Mouse (Mus musculus): ENCODE measurements around the gene Prkcb. TPM values are rescaled to one million over a fixed set of nuclear protein-coding genes. Genes with fewer than 3 reads are reported as not detected.

Prkcb gene
- polyA plus RNA-seq, 1 experiment from 2014 or later, result 9.9 TPM

DNA sequence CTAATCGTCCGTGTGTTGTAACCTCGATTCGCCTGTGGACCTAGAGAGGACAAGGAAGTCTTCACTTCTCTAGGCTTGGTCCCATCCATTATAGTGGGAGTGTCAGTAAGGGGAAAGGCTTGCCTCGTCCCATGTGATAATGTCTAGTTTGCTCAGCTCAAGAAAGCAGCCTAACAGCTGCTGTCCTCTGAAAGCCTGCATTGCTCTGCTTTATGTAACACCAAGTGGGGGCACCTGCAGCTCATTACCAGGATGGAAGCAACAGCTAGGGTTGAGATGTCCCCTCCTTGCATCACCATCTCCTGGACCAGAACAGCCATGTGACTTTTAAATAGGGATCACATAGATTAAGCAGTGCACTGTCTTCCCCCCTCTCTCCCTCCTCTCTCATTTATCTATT, 144.8 kb downstream of the Prkcb start:
- Histone ChIP-seq H3K27ac (no peak overlapping the region), H3K4me1 (replicated peaks) (no peaks in the 10 kb centered on the region), H3K36me3 (no peaks in the 10 kb centered on the region), H3K9me3 (no peaks in the 10 kb centered on the region), H3K4me3 (no peak overlapping the region), H3K27me3 (ENCODE audit: insufficient read depth, poor library complexity, severe bottlenecking) (no peaks in the 10 kb centered on the region)
- DNase-seq (ENCODE audit: low spot score), result no peak
- WGBS, result 84% methylated on average over 5 of the region's 5 CpGs

GRCm38 (mm10) chr7:122434941-122435340, 146.4 kb downstream of the Prkcb start:
- Histone ChIP-seq H3K36me3 (no peaks in the 10 kb centered on the region), H3K4me1 (replicated peaks) (no peaks in the 10 kb centered on the region), H3K27ac (no peak overlapping the region), H3K27me3 (ENCODE audit: insufficient read depth, poor library complexity, severe bottlenecking) (no peaks in the 10 kb centered on the region), H3K4me3 (no peak overlapping the region), H3K9me3 (no peaks in the 10 kb centered on the region)
- WGBS, result 87% methylated on average over 4 of the region's 4 CpGs
- DNase-seq (ENCODE audit: low spot score), result no peak

DNA sequence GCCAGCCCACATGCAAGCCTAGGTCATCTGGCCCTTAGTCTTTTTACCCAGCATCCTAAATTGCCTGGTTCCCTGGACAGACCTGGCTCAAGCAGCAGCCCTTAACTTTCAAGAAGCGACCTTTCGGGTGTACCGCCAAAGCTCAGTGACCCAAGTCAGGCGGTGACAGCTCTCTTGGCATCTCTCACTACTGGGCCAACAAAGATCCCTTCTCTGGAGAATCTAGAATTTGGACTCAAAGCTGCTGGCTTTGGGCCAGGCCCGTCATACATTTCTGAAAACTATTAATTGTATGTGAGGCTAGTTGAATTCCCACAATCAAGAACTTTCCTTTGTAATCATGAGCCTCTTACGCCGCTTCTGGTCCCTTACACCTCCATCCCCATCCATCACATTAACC, 147.0 kb downstream of the Prkcb start:
- Histone ChIP-seq H3K4me1 (replicated peaks) (no peaks in the 10 kb centered on the region), H3K36me3 (no peaks in the 10 kb centered on the region), H3K4me3 (no peak overlapping the region), H3K27me3 (ENCODE audit: insufficient read depth, poor library complexity, severe bottlenecking) (no peaks in the 10 kb centered on the region), H3K9me3 (no peaks in the 10 kb centered on the region), H3K27ac (no peak overlapping the region)
- DNase-seq (ENCODE audit: low spot score), result no peak
- WGBS, result 91% methylated on average over 7 of the region's 7 CpGs

DNA sequence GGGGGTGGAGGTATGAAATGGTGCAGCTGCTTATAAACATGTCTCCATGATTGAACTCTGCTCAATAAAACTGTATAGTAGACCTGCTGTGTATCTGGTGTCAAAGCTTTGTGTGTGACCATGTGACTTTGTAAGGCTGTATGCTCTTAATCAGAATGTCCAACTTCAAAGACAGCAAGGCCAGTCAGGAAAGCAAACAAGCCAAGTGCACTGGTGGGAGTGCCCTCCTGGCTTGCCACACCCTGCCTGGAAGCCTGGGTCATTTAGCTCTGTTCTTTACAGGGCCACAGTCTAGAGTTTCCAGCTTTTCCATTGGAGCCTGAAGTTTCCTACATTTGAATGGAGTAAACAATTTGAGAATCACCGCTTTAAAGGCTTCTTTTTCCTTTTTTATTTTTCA, 148.8 kb downstream of the Prkcb start:
- no peaks in the 10 kb centered on the region for H3K36me3 ChIP-seq
- WGBS, result 97% methylated on average over 1 of the region's 1 CpGs
- H3K27me3 ChIP-seq (ENCODE audit: insufficient read depth, poor library complexity, severe bottlenecking), result no peaks in the 10 kb centered on the region
- H3K4me1 ChIP-seq (replicated peaks), result no peaks in the 10 kb centered on the region
- H3K9me3 ChIP-seq, result no peaks in the 10 kb centered on the region
- no peak overlapping the region for H3K27ac ChIP-seq
- H3K4me3 ChIP-seq, result no peak overlapping the region
- no peak for DNase-seq (ENCODE audit: low spot score)

DNA sequence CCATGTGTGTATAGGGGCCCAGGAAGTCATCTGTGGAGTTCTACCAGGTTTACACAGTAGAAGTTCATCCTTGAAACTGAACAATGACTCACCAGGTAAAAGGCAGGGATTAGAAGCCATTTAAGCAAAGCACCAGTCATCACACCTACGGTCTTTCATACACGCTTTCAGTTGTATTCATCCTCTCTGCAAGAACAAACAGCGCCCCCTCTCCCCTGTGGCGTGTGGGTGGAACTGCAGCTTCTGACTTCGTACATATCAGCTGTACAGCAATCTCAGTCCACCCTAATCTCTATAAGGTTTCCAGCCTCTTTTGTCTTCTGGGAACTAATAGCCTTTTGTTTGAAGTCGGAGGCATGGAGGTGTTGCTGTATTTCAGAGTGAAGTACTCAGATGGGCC, 156.5 kb downstream of the Prkcb start:
- no peak overlapping the region for H3K27ac ChIP-seq
- H3K4me1 ChIP-seq (replicated peaks), result no peaks in the 10 kb centered on the region; the same call in 1 of the 2 replicates
- WGBS, result 60% methylated on average over 6 of the region's 6 CpGs

GRCm38 (mm10) chr7:122452671-122453070, 164.1 kb downstream of the Prkcb start:
- no peak for DNase-seq (ENCODE audit: low spot score)
- Histone ChIP-seq H3K9me3 (no peaks in the 10 kb centered on the region), H3K27me3 (ENCODE audit: insufficient read depth, poor library complexity, severe bottlenecking) (no peaks in the 10 kb centered on the region), H3K36me3 (no peaks in the 10 kb centered on the region), H3K4me1 (replicated peaks) (no peaks in the 10 kb centered on the region), H3K4me3 (no peak overlapping the region), H3K27ac (no peak overlapping the region)
- WGBS, result 84% methylated on average over 8 of the region's 8 CpGs

More for the DNA sequence above, 156.5 kb downstream of the Prkcb start:
- Histone ChIP-seq H3K36me3 (no peaks in the 10 kb centered on the region), H3K9me3 (no peaks in the 10 kb centered on the region), H3K4me3 (no peak overlapping the region), H3K27me3 (ENCODE audit: insufficient read depth, poor library complexity, severe bottlenecking) (no peaks in the 10 kb centered on the region)
- peak; percentile 43 for DNase-seq (ENCODE audit: low spot score)

GRCm38 (mm10) chr7:122459203-122459965, 170.8 kb downstream of the Prkcb start:
- Histone ChIP-seq H3K27me3 (ENCODE audit: insufficient read depth, poor library complexity, severe bottlenecking) (no peaks in the 10 kb centered on the region), H3K36me3 (no peaks in the 10 kb centered on the region), H3K27ac (no peak overlapping the region), H3K4me1 (replicated peaks) (no peaks in the 10 kb centered on the region), H3K4me3 (no peak overlapping the region), H3K9me3 (no peaks in the 10 kb centered on the region)
- peak; percentile 87 for DNase-seq (ENCODE audit: low spot score)
- 70% methylated on average over 9 of the region's 9 CpGs for WGBS

DNA sequence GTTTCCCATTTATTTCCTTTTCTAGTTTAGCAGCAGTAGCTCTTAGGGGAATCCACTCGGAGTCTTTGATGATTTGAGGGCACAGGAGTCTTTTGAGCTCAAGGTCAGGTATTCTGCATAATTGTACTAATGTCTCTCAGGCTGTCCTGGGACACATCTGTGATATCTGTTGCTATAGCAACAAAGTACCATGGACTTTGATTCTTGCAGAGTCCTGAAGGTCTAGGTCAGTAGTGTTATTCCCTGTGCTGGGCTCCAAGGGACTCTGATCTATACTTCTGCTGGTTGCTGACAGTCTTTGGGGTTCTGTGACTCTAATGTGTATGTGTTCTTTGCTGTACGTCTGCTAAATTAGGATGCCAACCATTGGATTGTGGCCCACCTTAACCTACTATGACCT, 171.5 kb downstream of the Prkcb start:
- H3K27ac ChIP-seq, result no peak overlapping the region
- DNase-seq (ENCODE audit: low spot score), result no peak
- no peak overlapping the region for H3K4me3 ChIP-seq
- H3K36me3 ChIP-seq, result no peaks in the 10 kb centered on the region
- peaks cover under 1% of the 10 kb centered on the region; the same call in 1 of the 2 replicates for H3K27me3 ChIP-seq (ENCODE audit: insufficient read depth, poor library complexity, severe bottlenecking)
- no peaks in the 10 kb centered on the region for H3K9me3 ChIP-seq
- no peaks in the 10 kb centered on the region for H3K4me1 ChIP-seq (replicated peaks)
- WGBS, result 63% methylated on average over 2 of the region's 2 CpGs

DNA sequence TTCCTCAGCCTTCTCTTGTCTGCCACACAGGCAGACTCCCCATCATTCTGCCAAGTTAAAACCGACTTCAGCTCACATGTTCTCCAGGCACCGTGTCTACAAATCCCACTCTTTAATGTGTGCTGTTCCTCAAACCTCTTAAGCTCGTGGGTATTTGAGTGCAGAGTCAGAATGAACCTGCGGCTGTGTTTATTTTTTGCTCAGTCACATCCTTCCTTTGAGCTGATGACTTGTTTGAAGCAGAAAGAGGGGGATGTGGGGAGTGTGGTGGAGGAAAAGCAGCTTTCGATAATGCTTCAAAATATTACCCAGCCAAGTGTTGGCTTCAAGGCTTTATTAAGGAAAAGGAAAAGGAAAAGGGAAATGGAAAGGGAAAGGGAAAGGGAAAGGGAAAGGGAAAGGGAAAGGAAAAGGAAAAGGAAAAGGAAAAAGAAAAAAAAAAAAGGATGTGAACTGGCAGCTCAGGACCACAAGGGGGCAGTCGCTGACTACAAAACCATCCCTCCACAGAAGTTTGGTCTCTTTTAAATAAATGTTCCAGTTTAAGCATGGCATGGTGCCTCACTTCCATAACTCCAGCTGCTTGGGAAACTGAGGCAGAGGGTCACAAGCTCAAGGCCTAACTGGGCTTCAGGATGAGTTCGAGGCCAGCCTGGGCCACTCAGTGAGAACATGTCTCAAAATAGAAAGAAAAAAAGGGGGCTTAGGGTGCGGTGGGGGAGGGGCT, 177.4 kb downstream of the Prkcb start:
- DNase-seq (ENCODE audit: low spot score), result no peak
- WGBS, result 57% methylated on average over 8 of the region's 8 CpGs
- Histone ChIP-seq H3K4me3 (no peak overlapping the region), H3K4me1 (replicated peaks) (no peaks in the 10 kb centered on the region), H3K36me3 (no peaks in the 10 kb centered on the region), H3K9me3 (no peaks in the 10 kb centered on the region), H3K27me3 (ENCODE audit: insufficient read depth, poor library complexity, severe bottlenecking) (peaks cover 4% of the 10 kb centered on the region; the same call in 1 of the 2 replicates), H3K27ac (no peak overlapping the region)

- DNase-seq (ENCODE audit: low spot score), result no peak
- Histone ChIP-seq H3K27ac (no peak overlapping the region), H3K4me3 (no peak overlapping the region), H3K27me3 (ENCODE audit: insufficient read depth, poor library complexity, severe bottlenecking) (peaks cover 4% of the 10 kb centered on the region; the same call in 1 of the 2 replicates), H3K4me1 (replicated peaks) (no peaks in the 10 kb centered on the region), H3K36me3 (no peaks in the 10 kb centered on the region), H3K9me3 (no peaks in the 10 kb centered on the region)
- WGBS, result 85% methylated on average over 2 of the region's 2 CpGs
Measured at GRCm38 (mm10) chr7:122466722-122467121, 178.2 kb downstream of the Prkcb start.

DNA sequence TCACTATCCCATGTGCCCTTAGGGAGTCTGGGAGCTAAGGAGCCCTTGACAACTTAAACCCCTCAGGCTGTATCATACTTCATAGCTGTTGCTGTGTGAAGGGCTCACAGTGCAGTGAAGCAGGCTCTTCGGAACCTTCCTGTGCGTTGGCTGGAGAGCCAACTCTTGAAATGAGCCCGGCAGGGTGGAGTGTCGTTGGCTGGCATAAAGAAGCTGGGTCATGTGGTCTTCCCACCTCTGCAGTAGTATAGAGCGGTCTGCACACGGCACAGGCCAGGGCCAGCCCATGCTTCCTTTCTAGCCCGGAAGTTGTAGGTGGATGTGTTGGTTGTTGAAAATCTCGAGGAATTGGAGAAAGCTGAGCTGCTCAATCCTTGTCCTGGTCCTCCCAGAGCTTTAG, 179.3 kb downstream of the Prkcb start:
- Histone ChIP-seq H3K27ac (no peak overlapping the region), H3K4me1 (replicated peaks) (no peaks in the 10 kb centered on the region), H3K27me3 (ENCODE audit: insufficient read depth, poor library complexity, severe bottlenecking) (peaks cover 4% of the 10 kb centered on the region; the same call in 1 of the 2 replicates), H3K4me3 (no peak overlapping the region), H3K9me3 (no peaks in the 10 kb centered on the region), H3K36me3 (no peaks in the 10 kb centered on the region)
- 78% methylated on average over 8 of the region's 8 CpGs for WGBS
- DNase-seq (ENCODE audit: low spot score), result no peak

- no peaks in the 10 kb centered on the region for H3K27me3 ChIP-seq (ENCODE audit: insufficient read depth, poor library complexity, severe bottlenecking)
- DNase-seq (ENCODE audit: low spot score), result peak; percentile 73
- H3K36me3 ChIP-seq, result peaks cover 3% of the 10 kb centered on the region; the same call in 1 of the 2 replicates
- H3K4me1 ChIP-seq (replicated peaks), result no peaks in the 10 kb centered on the region
- no peak overlapping the region for H3K27ac ChIP-seq
- peaks cover 8% of the 10 kb centered on the region for H3K9me3 ChIP-seq
- WGBS, result 57% methylated on average over 18 of the region's 18 CpGs
- H3K4me3 ChIP-seq, result no peak overlapping the region
Measured at GRCm38 (mm10) chr7:122470370-122471280, 182.1 kb downstream of the Prkcb start.

Data from hindbrain, embryonic 10.5 days (tissue).